Mouse (Mus musculus) CH12.LX (cell line): ENCODE data around the gene Phykpl. TPM values are rescaled to one million over a fixed set of nuclear protein-coding genes. Genes with fewer than 3 reads are reported as not detected.

Source experiments
- DNase-seq: peaks from one replicate; pipeline ENCODE4 v3.0.0-alpha.2; 2013; ENCODE audit errors: extremely low read depth
- H3K27ac ChIP-seq: 2 replicates; pipeline ENCODE4 v1.5.1; 2012; ENCODE audit warnings: low read depth, mild to moderate bottlenecking, control low read depth, moderate library complexity; ENCODE audit not compliant: insufficient read depth
- H3K27me3 ChIP-seq: replicated peaks from 2 replicates; pipeline ENCODE3; 2012; ENCODE audit warnings: inconsistent platforms
- H3K36me3 ChIP-seq, 2 experiments: replicated peaks in 1 of 2; 2 replicates each; pipeline versions ENCODE3 to v1.6.1; 2012; ENCODE audit warnings: inconsistent platforms in 1 of 2, low read length in 1 of 2, mild to moderate bottlenecking in 1 of 2, mixed read lengths in 1 of 2, moderate library complexity in 1 of 2; ENCODE audit not compliant: control insufficient read depth in 1 of 2, insufficient read depth in 1 of 2
- H3K4me1 ChIP-seq, 2 experiments: 2 replicates each; pipeline ENCODE4 v1.6.1; 2012; ENCODE audit warnings: inconsistent platforms in 1 of 2, moderate library complexity in 1 of 2; ENCODE audit not compliant: insufficient read depth in 2 of 2, control insufficient read depth in 1 of 2
- H3K4me2 ChIP-seq: 2 replicates; pipeline ENCODE4 v1.6.1; 2012; ENCODE audit warnings: low read depth, mild to moderate bottlenecking, control low read depth; ENCODE audit not compliant: poor library complexity, insufficient read depth, severe bottlenecking
- H3K4me3 ChIP-seq, 3 experiments: fragments of 150-350 bp in 1 of 3; sonication (generic) in 1 of 3; replicated peaks in 1 of 3; 2 replicates each; pipeline versions ENCODE3 to v1.5.1; 2011 to 2012; ENCODE audit warnings: low read depth in 2 of 3, low read length in 2 of 3, mild to moderate bottlenecking in 2 of 3, moderate library complexity in 2 of 3, control low read depth in 1 of 3, improper control_type of control experiment in 1 of 3, inconsistent platforms in 1 of 3, mixed read lengths in 1 of 3; ENCODE audit not compliant: poor library complexity in 1 of 3
- H3K79me2 ChIP-seq: replicated peaks from 2 replicates; pipeline ENCODE4 v1.6.1; 2012; ENCODE audit warnings: mild to moderate bottlenecking, moderate library complexity; ENCODE audit not compliant: control insufficient read depth, poor library complexity, insufficient read depth, severe bottlenecking; ENCODE audit errors: extremely low read depth
- H3K9ac ChIP-seq: 2 replicates; pipeline ENCODE4 v1.6.1; 2012; ENCODE audit warnings: low read depth, mild to moderate bottlenecking, control low read depth, moderate library complexity; ENCODE audit not compliant: insufficient read depth
- H3K9me3 ChIP-seq: replicated peaks from 2 replicates; pipeline ENCODE3; 2012; ENCODE audit warnings: low read length, inconsistent platforms, mixed read lengths
- CHD1 ChIP-seq: IDR thresholded peaks from 2 replicates; pipeline ENCODE4 v1.6.1; 2012; ENCODE audit warnings: low read depth, low read length, improper control_type of control experiment, inconsistent platforms
- CHD2 ChIP-seq: IDR thresholded peaks from 2 replicates; pipeline ENCODE4 v1.6.1; 2011; ENCODE audit warnings: low read length, improper control_type of control experiment
- CTCF ChIP-seq, 2 experiments: IDR thresholded peaks in 1 of 2; conservative IDR thresholded peaks in 1 of 2; 2 replicates each; pipeline ENCODE4 v1.5.1; 2011 to 2012; ENCODE audit warnings: low read depth in 2 of 2, low read length in 2 of 2, improper control_type of control experiment in 1 of 2, inconsistent platforms in 1 of 2, mild to moderate bottlenecking in 1 of 2, moderate library complexity in 1 of 2
- ELF1 ChIP-seq: IDR thresholded peaks from 2 replicates; pipeline ENCODE4 v1.6.1; 2014; ENCODE audit warnings: low read depth, mild to moderate bottlenecking, inconsistent platforms, low read length, improper control_type of control experiment
- MXI1 ChIP-seq: IDR thresholded peaks from 2 replicates; pipeline ENCODE4 v1.6.1; 2011; ENCODE audit warnings: mild to moderate bottlenecking, low read depth, low read length, improper control_type of control experiment
- POLR2A ChIP-seq: IDR thresholded peaks from 2 replicates; pipeline ENCODE4 v1.6.1; 2011; ENCODE audit warnings: low read depth, mild to moderate bottlenecking, improper control_type of control experiment, low read length
- POLR2AphosphoS2 ChIP-seq: IDR thresholded peaks from 2 replicates; pipeline ENCODE4 v1.6.1; 2011; ENCODE audit warnings: low read depth, low read length, improper control_type of control experiment
- RAD21 ChIP-seq: IDR thresholded peaks from 2 replicates; pipeline ENCODE4 v1.6.1; 2011; ENCODE audit warnings: low read depth, mild to moderate bottlenecking, low read length, improper control_type of control experiment, moderate library complexity
- SIN3A ChIP-seq: IDR thresholded peaks from 2 replicates; pipeline ENCODE4 v1.6.1; 2012; ENCODE audit warnings: low read length, improper control_type of control experiment, inconsistent platforms
- TCF12 ChIP-seq: IDR thresholded peaks from 2 replicates; pipeline ENCODE4 v1.6.1; 2014; ENCODE audit warnings: low read depth, mild to moderate bottlenecking, inconsistent platforms, low read length, improper control_type of control experiment
- UBTF ChIP-seq: IDR thresholded peaks from 2 replicates; pipeline ENCODE4 v1.6.1; 2012; ENCODE audit warnings: low read depth, mild to moderate bottlenecking, inconsistent platforms, low read length, improper control_type of control experiment, moderate library complexity
- USF1 ChIP-seq: IDR thresholded peaks from 2 replicates; pipeline ENCODE4 v1.6.1; 2014; ENCODE audit warnings: low read depth, mild to moderate bottlenecking, inconsistent platforms, low read length, improper control_type of control experiment
- USF2 ChIP-seq: conservative IDR thresholded peaks from 2 replicates; pipeline ENCODE4 v1.6.1; 2011; ENCODE audit warnings: low read depth, low read length, improper control_type of control experiment
- ZC3H11A ChIP-seq: IDR thresholded peaks from 2 replicates; pipeline ENCODE4 v1.6.1; 2012; ENCODE audit warnings: low read depth, mild to moderate bottlenecking, inconsistent platforms, low read length, improper control_type of control experiment
- ZNF384 ChIP-seq: IDR thresholded peaks from 2 replicates; pipeline ENCODE4 v1.6.1; 2012; ENCODE audit warnings: low read depth, low read length, improper control_type of control experiment, inconsistent platforms
- dilution Hi-C: fragments of 300-500 bp; cut with MboI; formaldehyde crosslinking; loops from 2 replicates; pipeline ENCODE4 v1.14.3; 2020; ENCODE audit warnings: low sequenced_read_pairs; ENCODE audit not compliant: extremely low pct_unique_long_range_greater_than_20kb, extremely low pct_ligation_motif_present
- in situ Hi-C: fragments of 300-500 bp; cut with MboI; formaldehyde crosslinking; loops from 3 replicates; pipeline ENCODE4 v1.14.3; 2019; ENCODE audit warnings: low sequenced_read_pairs, low pct_ligation_motif_present, low pct_unique_long_range_greater_than_20kb, mixed read lengths
- polyA plus RNA-seq: library from polyadenylated mRNA; unstranded; fragments of >175 nt; gene quantifications from 2 replicates; pipeline ENCODE4 v1.2.1, GENCODE M21; 2012; ENCODE audit warnings: low read depth; ENCODE audit not compliant: insufficient read length
- total RNA-seq, 2 experiments: library from RNA; depleted of rRNA; stranded (reverse); fragments of 300-350 nt in 1 of 2; fragments of >200 nt in 1 of 2; gene quantifications; 2 replicates each; pipeline ENCODE4 v1.2.3; 2012 to 2014

Phykpl gene
- total and polyA plus RNA-seq, 3 experiments: 25.2 to 44.0 (median 30.9) TPM

DNA sequence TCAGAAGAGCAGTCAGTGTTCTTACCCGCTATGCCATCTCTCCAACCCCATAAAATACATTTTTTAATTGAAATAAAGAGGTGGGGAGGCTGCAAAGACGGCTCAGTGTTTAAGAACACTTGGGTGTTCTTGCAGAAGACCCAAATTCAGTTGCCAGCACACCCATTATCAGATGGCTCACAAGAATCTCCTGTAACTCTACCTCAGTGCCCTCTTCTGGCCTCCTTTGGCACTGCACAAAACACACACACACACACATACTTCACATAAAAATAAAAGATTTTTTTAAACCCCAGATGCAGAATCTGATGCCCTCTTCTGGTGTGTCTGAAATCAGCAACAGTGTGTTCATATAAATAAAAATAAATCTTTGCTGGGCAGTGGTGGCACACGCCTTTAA is 4.3 kb downstream of the Phykpl start:
- in situ Hi-C loops: no loop called here
- DNase-seq: no peak
- peaks cover 55 to 81% of the 10 kb centered on the region in 2 experiments for H3K36me3 ChIP-seq

DNA sequence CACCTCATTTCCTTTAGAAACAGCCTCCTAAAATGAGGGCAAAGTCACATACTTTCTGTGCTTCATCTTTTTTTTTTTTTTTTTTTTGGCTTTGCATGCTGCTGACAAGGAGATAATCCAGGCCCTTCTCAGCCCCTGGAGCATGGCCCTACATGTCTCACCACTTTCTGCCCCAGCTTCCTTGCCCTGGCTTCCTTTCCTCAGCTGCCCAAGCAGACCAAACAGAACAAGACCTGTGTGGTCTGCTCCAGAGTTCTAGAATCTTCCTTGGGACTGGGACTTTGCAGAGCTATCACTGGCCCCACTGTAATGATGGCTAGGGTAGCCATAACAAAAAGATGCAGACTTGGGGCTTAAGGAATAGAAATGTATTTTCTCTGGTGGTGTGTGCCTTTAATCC is 5.4 kb downstream of the Phykpl start:
- no peak overlapping the region for H3K27ac ChIP-seq
- no peak overlapping the region for H3K4me3 ChIP-seq
- H3K36me3 ChIP-seq: peaks cover 65 to 90% of the 10 kb centered on the region in 2 experiments
- DNase-seq: no peak
- no peak overlapping the region for H3K9ac ChIP-seq
- H3K9me3 ChIP-seq: no peaks in the 10 kb centered on the region
- peaks cover 9 to 27% of the 10 kb centered on the region in 2 experiments for H3K4me1 ChIP-seq
- dilution Hi-C loops: no loop called here
- no peaks in the 10 kb centered on the region for H3K27me3 ChIP-seq
- 0 out of 2 replicates have a peak, but pooled peaks have one; percentile 17 for TF ChIP-seq ZNF384
- no peak for TF ChIP-seq RAD21
- TF ChIP-seq UBTF: no peak
- TF ChIP-seq USF1: no peak
- TF ChIP-seq TCF12: no peak
- peak; percentile 77; the same call in 1 of the 2 replicates for TF ChIP-seq POLR2AphosphoS2
- no peak for TF ChIP-seq CHD2
- no peak for TF ChIP-seq ELF1
- TF ChIP-seq POLR2A: no peak
- TF ChIP-seq ZC3H11A: no peak
- TF ChIP-seq USF2: no peak
- TF ChIP-seq CHD1: no peak
- no peak for TF ChIP-seq CTCF (conservative IDR thresholded peaks at IDR 0.05 in 1 of 2, IDR thresholded peaks at IDR 0.05 in 1 of 2; ENCODE audit: low read depth in 2 of 2, low read length in 2 of 2)
- no peaks in the 10 kb centered on the region for H3K79me2 ChIP-seq
- in situ Hi-C loops: no loop called here
- H3K4me2 ChIP-seq: no peak overlapping the region

More for the DNA sequence above, 4.3 kb downstream of the Phykpl start:
- Histone ChIP-seq H3K9me3 (no peaks in the 10 kb centered on the region), H3K4me3 (no peak overlapping the region), H3K4me1 (peaks cover 9 to 28% of the 10 kb centered on the region in 2 experiments), H3K27me3 (no peaks in the 10 kb centered on the region), H3K9ac (no peak overlapping the region), H3K4me2 (no peak overlapping the region), H3K27ac (no peak overlapping the region), H3K79me2 (no peaks in the 10 kb centered on the region)
- dilution Hi-C loops: no loop called here
- no peak for TF ChIP-seq MXI1
- TF ChIP-seq CTCF (conservative IDR thresholded peaks at IDR 0.05 in 1 of 2, IDR thresholded peaks at IDR 0.05 in 1 of 2; ENCODE audit: low read depth in 2 of 2, low read length in 2 of 2): peak in 1 of 2 experiments; percentile 37; a peak in 1 of 4 replicates

DNA sequence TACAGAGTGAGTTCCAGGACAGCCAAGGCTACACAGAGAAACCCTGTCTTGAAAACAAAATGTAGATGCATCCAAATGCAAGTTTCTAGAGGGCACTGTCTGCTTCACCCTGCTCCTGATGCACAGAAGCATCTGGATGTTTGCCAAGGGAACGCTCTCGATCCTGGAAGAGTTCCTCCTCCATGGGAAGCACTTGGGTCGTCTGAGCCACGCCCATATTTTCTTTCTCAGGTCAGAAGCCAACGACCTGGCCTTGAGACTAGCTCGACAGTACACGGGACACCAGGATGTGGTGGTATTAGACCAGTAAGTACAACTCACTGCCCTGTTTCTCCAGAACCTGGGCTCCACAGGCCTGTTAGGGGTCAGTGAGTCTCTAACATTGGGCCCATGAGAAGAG is 6.6 kb downstream of the Phykpl start:
- H3K4me2 ChIP-seq: no peak overlapping the region
- H3K36me3 ChIP-seq: peaks cover 76 to 94% of the 10 kb centered on the region in 2 experiments
- H3K27ac ChIP-seq: no peak overlapping the region
- peaks cover 2 to 20% of the 10 kb centered on the region in 2 experiments; a peak in 3 of 4 replicates for H3K4me1 ChIP-seq
- no peak overlapping the region for H3K9ac ChIP-seq
- no peak overlapping the region for H3K4me3 ChIP-seq
- TF ChIP-seq SIN3A (no peak), ZC3H11A (no peak)
- dilution Hi-C loops: no loop called here
- H3K79me2 ChIP-seq: no peaks in the 10 kb centered on the region
- H3K27me3 ChIP-seq: no peaks in the 10 kb centered on the region
- no peaks in the 10 kb centered on the region for H3K9me3 ChIP-seq
- DNase-seq: no peak
- in situ Hi-C loops: no loop called here
